Mouse (Mus musculus): ENCODE results near the gene Cx3cl1.

DNA sequence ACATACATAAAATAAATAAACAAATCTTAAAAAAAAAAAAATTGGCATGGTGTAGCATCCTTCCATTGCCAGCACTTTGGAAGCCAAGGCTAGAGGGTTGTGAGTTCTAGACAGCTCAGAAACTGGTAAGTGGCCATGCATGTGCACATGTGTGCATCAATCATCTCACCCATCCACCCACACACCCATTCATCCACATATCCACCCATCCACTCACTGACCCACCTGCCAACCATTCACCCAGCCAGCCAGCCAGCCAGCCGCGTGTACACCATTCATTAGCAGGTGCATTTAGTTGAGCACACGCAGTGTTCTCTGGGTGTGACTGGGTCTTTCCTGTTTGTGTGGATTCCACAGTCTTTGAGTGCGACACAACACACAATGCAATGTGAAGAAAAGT is 34.0 kb downstream of the Cx3cl1 start:
- TF ChIP-seq CTCF (IDR thresholded peaks at IDR 0.05; ENCODE audit: borderline replicate concordance, insufficient read depth, low read length): no peak
- TF ChIP-seq POLR2A (IDR thresholded peaks at IDR 0.05; ENCODE audit: low read depth, low read length): no peak
